Mouse (Mus musculus): ENCODE results near the gene Mrpl24. TPM values are rescaled to one million over a fixed set of nuclear protein-coding genes. Genes with fewer than 3 reads are reported as not detected.
A peak's percentile ranks its signal among the peaks of the same experiment; 100 is the strongest.

Mrpl24 gene
- polyA plus RNA-seq, 1 experiment from 2014 or later: 66.6 TPM

DNA sequence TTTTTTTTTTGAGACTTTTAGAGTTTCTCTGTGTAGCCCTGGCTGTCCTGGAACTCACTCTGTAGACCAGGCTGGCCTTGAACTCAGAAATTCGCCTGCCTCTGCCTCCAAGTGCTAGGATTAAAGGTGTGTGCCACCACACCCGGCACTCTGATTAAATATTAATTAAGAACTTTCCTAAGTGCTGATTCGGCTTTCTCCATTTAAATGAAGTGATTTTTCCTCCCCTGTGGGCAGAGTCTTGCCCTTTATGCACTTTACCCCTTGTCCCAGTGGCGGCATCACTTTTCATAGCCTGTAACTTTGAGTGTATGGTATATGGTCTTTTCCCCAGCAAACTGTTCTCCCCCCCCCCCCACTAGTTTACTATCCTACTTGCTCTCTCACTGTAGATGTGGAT is 15.9 kb downstream of the Mrpl24 start:
- no peak overlapping the region for H3K4me3 ChIP-seq (ENCODE audit: low read depth, low read length)
- ATAC-seq (ENCODE audit: low read depth) (no peak), DNase-seq (ENCODE audit: low spot score) (no peak)
- H3K9me3 ChIP-seq (ENCODE audit: control insufficient read depth, low read length): no peaks in the 10 kb centered on the region
- no peaks in the 10 kb centered on the region for H3K27me3 ChIP-seq (replicated peaks; ENCODE audit: control insufficient read depth, insufficient read depth, low read length)
- H3K4me1 ChIP-seq (ENCODE audit: control insufficient read depth, insufficient read depth, low read length): peaks cover 6% of the 10 kb centered on the region; the same call in 1 of the 2 replicates
- peaks cover 67% of the 10 kb centered on the region for H3K36me3 ChIP-seq (ENCODE audit: control insufficient read depth, insufficient read depth, low read length)
- 81% methylated on average over 4 of the region's 4 CpGs for WGBS
- no peak overlapping the region for H3K4me2 ChIP-seq (ENCODE audit: low read depth, low read length)
- H3K27ac ChIP-seq (replicated peaks; ENCODE audit: low read depth, low read length): no peak overlapping the region
- H3K9ac ChIP-seq (ENCODE audit: low read depth, low read length): no peak overlapping the region

DNA sequence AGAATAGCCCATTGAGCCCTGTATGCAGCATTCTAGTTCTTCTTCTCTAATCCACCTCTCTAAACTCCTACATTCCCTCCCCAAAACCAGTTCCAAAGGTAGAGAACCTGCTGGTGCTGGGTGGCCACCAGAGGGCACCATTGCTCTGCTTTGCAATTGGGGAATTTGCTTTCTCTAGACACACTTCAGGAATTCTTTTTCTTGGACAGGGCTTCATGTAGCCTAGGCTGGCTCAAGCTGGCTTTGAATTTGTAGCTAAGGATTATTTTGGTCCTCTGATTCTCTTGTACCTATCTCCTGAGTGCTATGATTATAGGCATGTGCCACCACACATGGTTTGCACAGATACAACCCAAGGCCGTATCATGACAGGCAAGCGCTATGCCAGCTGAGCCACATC is 16.5 kb downstream of the Mrpl24 start:
- peaks cover 6% of the 10 kb centered on the region; the same call in 1 of the 2 replicates for H3K4me1 ChIP-seq (ENCODE audit: control insufficient read depth, insufficient read depth, low read length)
- no peaks in the 10 kb centered on the region for H3K9me3 ChIP-seq (ENCODE audit: control insufficient read depth, low read length)
- WGBS: 94% methylated on average over 2 of the region's 2 CpGs
- ATAC-seq (ENCODE audit: low read depth): peak; percentile 79
- no peaks in the 10 kb centered on the region for H3K27me3 ChIP-seq (replicated peaks; ENCODE audit: control insufficient read depth, insufficient read depth, low read length)
- H3K27ac ChIP-seq (replicated peaks; ENCODE audit: low read depth, low read length): no peak overlapping the region
- no peak overlapping the region for H3K4me3 ChIP-seq (ENCODE audit: low read depth, low read length)
- DNase-seq (ENCODE audit: low spot score): peak; percentile 91
- H3K9ac ChIP-seq (ENCODE audit: low read depth, low read length): no peak overlapping the region
- H3K36me3 ChIP-seq (ENCODE audit: control insufficient read depth, insufficient read depth, low read length): peaks cover 73% of the 10 kb centered on the region
- H3K4me2 ChIP-seq (ENCODE audit: low read depth, low read length): no peak overlapping the region

DNA sequence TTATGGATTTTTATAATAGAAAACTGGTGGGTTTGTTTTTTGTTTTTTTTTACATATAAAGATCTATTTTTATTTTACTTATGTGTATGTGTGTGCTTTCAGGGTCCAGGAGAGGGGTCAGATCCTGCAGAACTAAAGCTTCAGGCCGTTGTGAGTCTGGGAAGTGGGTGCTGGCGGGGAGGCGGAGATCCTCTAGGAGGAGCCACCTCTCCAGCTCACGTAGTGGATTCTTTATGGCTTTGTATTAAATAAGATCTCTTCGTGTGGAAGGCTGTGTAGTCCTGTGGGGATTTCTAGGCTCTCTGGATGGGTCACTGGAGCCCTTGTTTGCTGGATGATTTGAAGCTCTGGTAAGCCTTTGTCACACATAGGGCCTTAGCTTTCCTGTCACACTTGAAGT is 21.3 kb downstream of the Mrpl24 start:
- peaks cover 68% of the 10 kb centered on the region for H3K36me3 ChIP-seq (ENCODE audit: control insufficient read depth, insufficient read depth, low read length)
- no peak for ATAC-seq (ENCODE audit: low read depth)
- no peaks in the 10 kb centered on the region for H3K27me3 ChIP-seq (replicated peaks; ENCODE audit: control insufficient read depth, insufficient read depth, low read length)
- no peak for DNase-seq (ENCODE audit: low spot score)
- H3K27ac ChIP-seq (replicated peaks; ENCODE audit: low read depth, low read length): no peak overlapping the region
- H3K4me3 ChIP-seq (ENCODE audit: low read depth, low read length): no peak overlapping the region
- no peak overlapping the region for H3K9ac ChIP-seq (ENCODE audit: low read depth, low read length)
- H3K4me2 ChIP-seq (ENCODE audit: low read depth, low read length): no peak overlapping the region
- H3K9me3 ChIP-seq (ENCODE audit: control insufficient read depth, low read length): no peaks in the 10 kb centered on the region
- peaks cover 11% of the 10 kb centered on the region for H3K4me1 ChIP-seq (ENCODE audit: control insufficient read depth, insufficient read depth, low read length)
- 66% methylated on average over 5 of the region's 5 CpGs for WGBS

DNA sequence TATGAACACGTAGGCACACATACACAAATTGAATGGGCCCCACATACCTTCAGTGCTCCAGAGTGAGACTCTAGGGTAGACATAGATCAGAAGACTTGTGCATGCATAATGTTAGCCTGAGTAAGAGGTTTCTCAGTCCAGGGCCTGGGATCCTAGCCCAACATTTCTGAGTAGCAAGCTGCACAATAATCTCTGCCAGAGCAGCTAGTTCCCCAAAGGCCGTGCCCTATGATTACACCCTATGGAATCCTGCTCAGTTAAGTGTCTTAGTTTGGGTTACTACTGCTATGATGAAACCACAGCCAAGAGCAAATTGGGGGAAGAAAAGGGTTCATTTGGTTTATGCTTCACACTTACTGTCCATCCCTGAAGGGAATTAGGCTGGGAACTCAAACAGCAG is 23.2 kb downstream of the Mrpl24 start:
- Histone ChIP-seq H3K27ac (replicated peaks; ENCODE audit: low read depth, low read length) (no peak overlapping the region), H3K4me2 (ENCODE audit: low read depth, low read length) (no peak overlapping the region), H3K27me3 (replicated peaks; ENCODE audit: control insufficient read depth, insufficient read depth, low read length) (no peaks in the 10 kb centered on the region), H3K4me1 (ENCODE audit: control insufficient read depth, insufficient read depth, low read length) (peaks cover 29% of the 10 kb centered on the region), H3K36me3 (ENCODE audit: control insufficient read depth, insufficient read depth, low read length) (peaks cover 52% of the 10 kb centered on the region), H3K9me3 (ENCODE audit: control insufficient read depth, low read length) (no peaks in the 10 kb centered on the region), H3K9ac (ENCODE audit: low read depth, low read length) (no peak overlapping the region), H3K4me3 (ENCODE audit: low read depth, low read length) (no peak overlapping the region)
- 94% methylated on average over 2 of the region's 2 CpGs for WGBS
- DNase-seq (ENCODE audit: low spot score) (no peak), ATAC-seq (ENCODE audit: low read depth) (no peak)

DNA sequence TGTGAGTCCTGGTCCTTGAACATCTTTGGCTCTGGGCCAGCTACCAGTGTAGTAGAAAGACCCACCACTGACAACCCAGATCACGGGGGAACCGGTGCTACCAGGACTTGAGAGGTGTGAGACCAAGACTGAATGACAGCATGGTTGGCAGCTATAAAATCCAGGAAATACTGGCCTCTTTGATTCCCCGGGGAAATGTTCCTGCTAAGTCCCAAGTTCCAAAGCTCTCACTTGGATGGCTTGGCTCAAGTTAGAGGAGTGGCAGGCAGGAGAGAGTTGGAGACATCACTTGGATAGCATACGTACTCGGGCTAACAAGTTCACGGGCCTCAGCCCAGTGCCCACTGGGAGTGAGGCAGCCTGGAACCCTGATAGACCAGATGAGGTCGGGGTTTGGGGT is 24.3 kb downstream of the Mrpl24 start:
- H3K9me3 ChIP-seq (ENCODE audit: control insufficient read depth, low read length): no peaks in the 10 kb centered on the region
- no peak overlapping the region for H3K4me2 ChIP-seq (ENCODE audit: low read depth, low read length)
- H3K27ac ChIP-seq (replicated peaks; ENCODE audit: low read depth, low read length): no peak overlapping the region
- WGBS: 78% methylated on average over 7 of the region's 7 CpGs
- H3K36me3 ChIP-seq (ENCODE audit: control insufficient read depth, insufficient read depth, low read length): peaks cover 41% of the 10 kb centered on the region
- no peak for DNase-seq (ENCODE audit: low spot score)
- ATAC-seq (ENCODE audit: low read depth): no peak
- no peaks in the 10 kb centered on the region for H3K27me3 ChIP-seq (replicated peaks; ENCODE audit: control insufficient read depth, insufficient read depth, low read length)
- peaks cover 40% of the 10 kb centered on the region for H3K4me1 ChIP-seq (ENCODE audit: control insufficient read depth, insufficient read depth, low read length)
- H3K4me3 ChIP-seq (ENCODE audit: low read depth, low read length): no peak overlapping the region
- no peak overlapping the region for H3K9ac ChIP-seq (ENCODE audit: low read depth, low read length)

DNA sequence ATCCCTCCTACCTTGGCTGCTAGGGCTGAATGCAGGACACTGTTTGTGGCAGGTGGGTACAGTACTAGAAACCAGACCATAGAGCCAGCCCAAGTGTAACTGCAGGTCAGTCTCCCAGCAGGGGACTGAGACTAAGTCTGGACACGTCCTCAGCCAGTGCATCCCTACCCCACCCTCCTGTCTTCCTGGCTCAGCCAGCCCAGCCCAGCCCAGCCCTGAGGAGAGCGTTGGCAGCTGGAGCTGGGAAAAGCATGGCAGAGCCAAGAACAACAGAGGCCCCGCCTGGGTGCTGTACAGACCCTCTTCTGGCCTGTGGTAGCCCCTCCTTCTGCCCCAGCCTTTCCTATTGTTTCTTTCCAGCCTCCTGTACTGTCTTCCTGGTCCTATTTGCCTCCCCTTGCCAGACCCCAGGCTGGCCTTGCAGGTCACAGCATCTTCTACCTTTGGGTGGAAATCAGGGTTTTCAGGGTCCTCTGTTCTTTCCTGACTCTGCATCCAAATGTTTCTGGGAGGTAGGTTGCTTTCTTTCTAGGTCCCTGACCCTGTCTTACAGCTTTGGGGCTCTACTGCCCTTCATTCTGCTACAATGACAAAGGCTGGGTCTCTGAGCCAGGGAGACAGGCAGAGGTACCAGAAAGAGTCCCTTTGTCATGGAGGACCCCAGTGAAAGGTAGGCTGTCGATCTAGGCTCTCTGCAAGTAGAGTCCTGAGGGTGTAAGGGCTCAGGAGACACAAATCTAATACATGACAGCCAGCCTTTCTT is 25.7 kb downstream of the Mrpl24 start:
- Histone ChIP-seq H3K27me3 (replicated peaks; ENCODE audit: control insufficient read depth, insufficient read depth, low read length) (no peaks in the 10 kb centered on the region), H3K9ac (ENCODE audit: low read depth, low read length) (0 out of 2 replicates have a peak overlapping the region, but pooled peaks have one; percentile 32), H3K27ac (replicated peaks; ENCODE audit: low read depth, low read length) (peak overlapping the region; percentile 96), H3K4me1 (ENCODE audit: control insufficient read depth, insufficient read depth, low read length) (peaks cover 43% of the 10 kb centered on the region), H3K36me3 (ENCODE audit: control insufficient read depth, insufficient read depth, low read length) (peaks cover 27% of the 10 kb centered on the region), H3K9me3 (ENCODE audit: control insufficient read depth, low read length) (no peaks in the 10 kb centered on the region), H3K4me2 (ENCODE audit: low read depth, low read length) (peak overlapping the region; percentile 16; the same call in 1 of the 2 replicates), H3K4me3 (ENCODE audit: low read depth, low read length) (no peak overlapping the region)
- ATAC-seq (ENCODE audit: low read depth) (peak; percentile 55), DNase-seq (ENCODE audit: low spot score) (peak; percentile 83)
- WGBS: 6% methylated on average over 4 of the region's 4 CpGs

DNA sequence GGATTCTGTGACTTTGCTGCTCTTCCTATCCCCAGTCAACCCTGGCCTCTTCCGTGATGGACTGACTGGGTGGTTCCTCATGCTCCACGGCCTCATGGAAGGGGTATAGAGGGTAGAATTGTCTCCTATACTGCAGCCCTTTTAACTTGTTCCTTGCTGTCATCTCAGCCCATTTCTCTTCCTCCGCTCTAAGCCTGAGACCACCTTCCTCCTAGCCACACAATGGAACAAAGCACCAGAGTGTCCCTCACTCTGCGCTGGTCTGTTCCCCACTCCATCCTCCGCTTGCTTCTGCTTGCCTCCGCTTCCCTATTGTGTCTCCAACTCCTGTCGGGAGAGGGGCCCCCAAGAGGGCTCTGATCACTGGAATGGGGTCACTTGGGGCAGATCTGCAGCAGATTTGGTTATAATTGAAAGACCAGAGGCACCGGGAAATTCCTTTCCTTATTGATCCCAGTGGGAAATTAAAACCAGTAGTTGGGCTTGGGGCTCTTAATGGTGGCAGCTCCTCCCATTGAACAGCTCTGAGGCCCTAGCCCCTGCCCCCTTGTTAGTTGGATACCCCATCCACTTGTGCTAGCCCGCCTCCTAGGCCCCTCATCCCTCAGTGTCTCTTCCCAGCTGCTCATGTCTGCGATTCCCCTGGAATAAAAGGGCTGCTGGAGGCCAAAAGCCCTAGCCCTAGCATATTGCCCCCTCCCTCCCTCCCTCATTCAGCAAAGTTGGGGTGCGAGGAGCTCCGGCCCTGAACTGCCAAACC is 26.7 kb downstream of the Mrpl24 start:
- no peaks in the 10 kb centered on the region for H3K9me3 ChIP-seq (ENCODE audit: control insufficient read depth, low read length)
- peaks cover 17% of the 10 kb centered on the region for H3K36me3 ChIP-seq (ENCODE audit: control insufficient read depth, insufficient read depth, low read length)
- peak overlapping the region; percentile 96 for H3K27ac ChIP-seq (replicated peaks; ENCODE audit: low read depth, low read length)
- DNase-seq (ENCODE audit: low spot score) (peak; percentile 68), ATAC-seq (ENCODE audit: low read depth) (no peak)
- no peak overlapping the region for H3K4me3 ChIP-seq (ENCODE audit: low read depth, low read length)
- no peaks in the 10 kb centered on the region for H3K27me3 ChIP-seq (replicated peaks; ENCODE audit: control insufficient read depth, insufficient read depth, low read length)
- H3K4me1 ChIP-seq (ENCODE audit: control insufficient read depth, insufficient read depth, low read length): peaks cover 49% of the 10 kb centered on the region
- 15% methylated on average over 12 of the region's 12 CpGs for WGBS
- H3K9ac ChIP-seq (ENCODE audit: low read depth, low read length): peak overlapping the region; percentile 2; the same call in 1 of the 2 replicates
- H3K4me2 ChIP-seq (ENCODE audit: low read depth, low read length): peak overlapping the region; percentile 77

DNA sequence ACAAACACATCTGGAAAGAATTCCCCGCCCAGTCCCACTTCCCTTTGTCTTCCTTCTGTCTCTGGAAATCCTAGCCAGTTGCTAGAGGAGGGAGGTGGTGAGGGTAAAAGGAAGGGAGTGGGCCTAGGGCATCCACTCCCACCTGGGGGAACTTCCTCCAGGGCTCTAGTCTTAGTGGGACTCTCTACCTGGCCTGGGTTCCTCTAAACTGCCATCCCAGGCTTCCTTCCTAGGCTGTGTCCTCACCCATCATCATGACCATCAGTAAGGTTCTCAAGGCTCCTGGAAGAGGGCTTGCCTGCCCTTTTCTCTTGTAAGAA is 27.2 kb downstream of the Mrpl24 start:
- Histone ChIP-seq H3K9ac (ENCODE audit: low read depth, low read length) (peak overlapping the region; percentile 2; the same call in 1 of the 2 replicates), H3K9me3 (ENCODE audit: control insufficient read depth, low read length) (no peaks in the 10 kb centered on the region), H3K4me1 (ENCODE audit: control insufficient read depth, insufficient read depth, low read length) (peaks cover 54% of the 10 kb centered on the region), H3K36me3 (ENCODE audit: control insufficient read depth, insufficient read depth, low read length) (peaks cover 12% of the 10 kb centered on the region; the same call in 1 of the 2 replicates), H3K27me3 (replicated peaks; ENCODE audit: control insufficient read depth, insufficient read depth, low read length) (no peaks in the 10 kb centered on the region), H3K4me2 (ENCODE audit: low read depth, low read length) (peak overlapping the region; percentile 77), H3K4me3 (ENCODE audit: low read depth, low read length) (no peak overlapping the region), H3K27ac (replicated peaks; ENCODE audit: low read depth, low read length) (peak overlapping the region; percentile 96)
- DNase-seq (ENCODE audit: low spot score) (no peak), ATAC-seq (ENCODE audit: low read depth) (no peak)
- WGBS: 22% methylated on average over 1 of the region's 1 CpGs
